Mouse (Mus musculus): ENCODE measurements around the gene Fam163a. TPM values are rescaled to one million over a fixed set of nuclear protein-coding genes. Genes with fewer than 3 reads are reported as not detected.
A peak's percentile ranks its signal among the peaks of the same experiment; 100 is the strongest.

The Fam163a gene
- total and polyA plus RNA-seq, 3 experiments = not detected

- DNase-seq (ENCODE audit: low read depth, low spot score) = peak; percentile 83
- Histone ChIP-seq H3K27me3 (ENCODE audit: control insufficient read depth in 1 of 2, insufficient read depth in 2 of 2, low read length in 2 of 2) (no peaks in the 10 kb centered on the region), H3K4me3 (ENCODE audit: control insufficient read depth in 1 of 2, insufficient read depth in 1 of 2, low read depth in 2 of 2, low read length in 2 of 2) (peak overlapping the region in 1 of 2 experiments; percentile 18; a peak in 1 of 4 replicates), H3K9ac (ENCODE audit: control insufficient read depth, low read depth, low read length, poor library complexity, severe bottlenecking) (0 out of 2 replicates have a peak overlapping the region, but pooled peaks have one; percentile 14), H3K27ac (ENCODE audit: control insufficient read depth, low read depth, low read length) (no peak overlapping the region), H3K79me2 (ENCODE audit: control insufficient read depth, insufficient read depth, low read length, poor library complexity) (no peaks in the 10 kb centered on the region), H3K4me1 (ENCODE audit: control insufficient read depth in 1 of 2, insufficient read depth in 2 of 2, low read length in 2 of 2) (no peaks in the 10 kb centered on the region), H3K9me3 (replicated peaks; ENCODE audit: insufficient read depth, low read length) (no peaks in the 10 kb centered on the region), H3K36me3 (ENCODE audit: control insufficient read depth in 1 of 2, insufficient read depth in 2 of 2, low read length in 2 of 2) (no peaks in the 10 kb centered on the region; a peak in 1 of 4 replicates)
- TF ChIP-seq MAFK (IDR thresholded peaks at IDR 0.05; ENCODE audit: borderline replicate concordance, low read depth, low read length) = no peak
- no peak for TF ChIP-seq NELFE (IDR thresholded peaks at IDR 0.05; ENCODE audit: low read depth, low read length)
- peak; percentile 58 for TF ChIP-seq ZC3H11A (IDR thresholded peaks at IDR 0.05; ENCODE audit: low read depth, low read length)
- TF ChIP-seq MAZ (IDR thresholded peaks at IDR 0.05; ENCODE audit: low read depth, low read length) = no peak
- TF ChIP-seq MXI1 (IDR thresholded peaks at IDR 0.05; ENCODE audit: low read depth, low read length) = no peak
- peak; percentile 61 to 71 (median 62) for TF ChIP-seq CTCF (IDR thresholded peaks at IDR 0.05 in 2 of 3, conservative IDR thresholded peaks at IDR 0.05 in 1 of 3; ENCODE audit: control insufficient read depth in 1 of 3, insufficient read depth in 1 of 3, low read depth in 2 of 3, low read length in 3 of 3, poor library complexity in 1 of 3, severe bottlenecking in 1 of 3)
- TF ChIP-seq USF1 (IDR thresholded peaks at IDR 0.05; ENCODE audit: low read depth, low read length) = no peak
- no peak for TF ChIP-seq UBTF (IDR thresholded peaks at IDR 0.05; ENCODE audit: borderline replicate concordance, insufficient read depth, low read depth, low read length)
- TF ChIP-seq CHD2 (IDR thresholded peaks at IDR 0.05; ENCODE audit: low read length) = no peak
- peak; percentile 76 for TF ChIP-seq SMC3 (IDR thresholded peaks at IDR 0.05; ENCODE audit: low read depth, low read length)
- TF ChIP-seq RAD21 (IDR thresholded peaks at IDR 0.05; ENCODE audit: low read depth, low read length) = peak; percentile 78
These were observed 37.0 kb upstream of the Fam163a start for GRCm38 (mm10) chr1:156241713-156242348.

- no peak overlapping the region for H3K27ac ChIP-seq (ENCODE audit: control insufficient read depth, low read depth, low read length)
- no peaks in the 10 kb centered on the region for H3K27me3 ChIP-seq (ENCODE audit: control insufficient read depth in 1 of 2, insufficient read depth in 2 of 2, low read length in 2 of 2)
- peak; percentile 90 for DNase-seq (ENCODE audit: low read depth, low spot score)
- H3K36me3 ChIP-seq (ENCODE audit: control insufficient read depth in 1 of 2, insufficient read depth in 2 of 2, low read length in 2 of 2) = no peaks in the 10 kb centered on the region; a peak in 1 of 4 replicates
- H3K9me3 ChIP-seq (replicated peaks; ENCODE audit: insufficient read depth, low read length) = no peaks in the 10 kb centered on the region
- no peaks in the 10 kb centered on the region for H3K79me2 ChIP-seq (ENCODE audit: control insufficient read depth, insufficient read depth, low read length, poor library complexity)
- H3K4me3 ChIP-seq (ENCODE audit: control insufficient read depth in 1 of 2, insufficient read depth in 1 of 2, low read depth in 2 of 2, low read length in 2 of 2) = peak overlapping the region in 1 of 2 experiments; percentile 18; a peak in 1 of 4 replicates
- H3K4me1 ChIP-seq (ENCODE audit: control insufficient read depth in 1 of 2, insufficient read depth in 2 of 2, low read length in 2 of 2) = no peaks in the 10 kb centered on the region
- H3K9ac ChIP-seq (ENCODE audit: control insufficient read depth, low read depth, low read length, poor library complexity, severe bottlenecking) = no peak overlapping the region; the same call in 1 of the 2 replicates
- no peak for TF ChIP-seq MAZ (IDR thresholded peaks at IDR 0.05; ENCODE audit: low read depth, low read length)
- no peak for TF ChIP-seq MYB (IDR thresholded peaks at IDR 0.05; ENCODE audit: low read depth, low read length)
- TF ChIP-seq TCF12 (IDR thresholded peaks at IDR 0.05; ENCODE audit: low read depth, low read length) = no peak
- no peak for TF ChIP-seq USF1 (IDR thresholded peaks at IDR 0.05; ENCODE audit: low read depth, low read length)
- no peak for TF ChIP-seq MAFK (IDR thresholded peaks at IDR 0.05; ENCODE audit: borderline replicate concordance, low read depth, low read length)
- TF ChIP-seq MEF2A (IDR thresholded peaks at IDR 0.05; ENCODE audit: extremely low read depth, insufficient replicate concordance, low read depth, low read length, poor library complexity, severe bottlenecking) = no peak
- no peak for TF ChIP-seq TAL1 (IDR thresholded peaks at IDR 0.05; ENCODE audit: low read length)
- TF ChIP-seq ZC3H11A (IDR thresholded peaks at IDR 0.05; ENCODE audit: low read depth, low read length) = peak; percentile 69
- no peak for TF ChIP-seq NELFE (IDR thresholded peaks at IDR 0.05; ENCODE audit: low read depth, low read length)
- TF ChIP-seq KAT2A (conservative IDR thresholded peaks at IDR 0.05; ENCODE audit: low read depth, low read length) = no peak; the same call in 1 of the 2 replicates
- TF ChIP-seq ETS1 (IDR thresholded peaks at IDR 0.05; ENCODE audit: low read depth, low read length) = no peak
- TF ChIP-seq ELF1 (IDR thresholded peaks at IDR 0.05; ENCODE audit: low read depth, low read length) = 0 out of 2 replicates have a peak, but pooled peaks have one; percentile 18
- no peak for TF ChIP-seq CHD2 (IDR thresholded peaks at IDR 0.05; ENCODE audit: low read length)
- 0 out of 2 replicates have a peak, but pooled peaks have one; percentile 16 for TF ChIP-seq RCOR1 (IDR thresholded peaks at IDR 0.05; ENCODE audit: low read depth, low read length)
- TF ChIP-seq GABPA (IDR thresholded peaks at IDR 0.05; ENCODE audit: low read depth, low read length) = no peak
- TF ChIP-seq MXI1 (IDR thresholded peaks at IDR 0.05; ENCODE audit: low read depth, low read length) = no peak; the same call in 1 of the 2 replicates
- TF ChIP-seq SIN3A (IDR thresholded peaks at IDR 0.05; ENCODE audit: low read length) = 0 out of 2 replicates have a peak, but pooled peaks have one; percentile 40
- peak; percentile 83 for TF ChIP-seq RAD21 (IDR thresholded peaks at IDR 0.05; ENCODE audit: low read depth, low read length)
- TF ChIP-seq GATA1 (IDR thresholded peaks at IDR 0.05; ENCODE audit: low read depth, low read length) = 0 out of 2 replicates have a peak, but pooled peaks have one; percentile 31
- TF ChIP-seq CHD1 (IDR thresholded peaks at IDR 0.05; ENCODE audit: low read depth, low read length) = no peak
- TF ChIP-seq CTCF (IDR thresholded peaks at IDR 0.05 in 2 of 3, conservative IDR thresholded peaks at IDR 0.05 in 1 of 3; ENCODE audit: control insufficient read depth in 1 of 3, insufficient read depth in 1 of 3, low read depth in 2 of 3, low read length in 3 of 3, poor library complexity in 1 of 3, severe bottlenecking in 1 of 3) = peak; percentile 26 to 92 (median 89); a peak in 5 of 6 replicates
- no peak for TF ChIP-seq NRF1 (IDR thresholded peaks at IDR 0.05; ENCODE audit: insufficient read depth, low read depth, low read length, poor library complexity, severe bottlenecking)
- TF ChIP-seq SMC3 (IDR thresholded peaks at IDR 0.05; ENCODE audit: low read depth, low read length) = peak; percentile 79
- TF ChIP-seq ZNF384 (IDR thresholded peaks at IDR 0.05; ENCODE audit: low read depth, low read length) = no peak
- TF ChIP-seq POLR2A (IDR thresholded peaks at IDR 0.05; ENCODE audit: control insufficient read depth in 1 of 2, insufficient read depth in 1 of 2, low read depth in 1 of 2, low read length in 2 of 2, poor library complexity in 1 of 2) = no peak
- no peak for TF ChIP-seq UBTF (IDR thresholded peaks at IDR 0.05; ENCODE audit: borderline replicate concordance, insufficient read depth, low read depth, low read length)
- TF ChIP-seq POLR2AphosphoS2 (IDR thresholded peaks at IDR 0.05; ENCODE audit: low read length) = no peak
These were observed 36.2 kb upstream of the Fam163a start for GRCm38 (mm10) chr1:156241035-156241434.
